Mouse (Mus musculus): ENCODE measurements around the gene Slc44a3. TPM values are rescaled to one million over a fixed set of nuclear protein-coding genes. Genes with fewer than 3 reads are reported as not detected.

The Slc44a3 gene
- total RNA-seq, 2 experiments from 2014 or later: not detected

DNA sequence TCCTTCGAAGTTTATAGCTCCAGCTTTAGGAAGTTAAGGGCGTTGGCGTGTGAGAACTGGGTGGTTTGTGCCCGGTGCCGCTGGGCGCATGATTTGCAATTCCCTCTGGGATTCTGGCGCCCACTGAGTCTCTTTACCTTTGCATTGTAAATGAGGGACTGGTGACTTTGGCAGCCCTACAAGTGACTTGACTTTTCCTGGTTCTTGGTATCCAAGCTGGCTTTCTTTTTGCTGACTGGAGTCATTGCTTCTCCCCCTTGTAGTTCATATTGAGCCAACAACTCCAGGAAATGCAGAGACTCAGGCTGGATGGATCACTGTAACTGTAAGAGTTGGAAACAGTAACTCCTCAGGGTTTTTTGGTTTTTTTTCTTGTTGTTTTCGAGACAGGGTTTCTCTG lies 104.0 kb downstream of the Slc44a3 start:
- no peak for DNase-seq (ENCODE audit: extremely low spot score in 1 of 2, low spot score in 2 of 2)
- intact Hi-C loops (cut with DNase I): loop anchor here (5.0 kb wide), 2 partner anchors 74 to 256 kb away; partner anchors contain the start of gene Rwdd3
- peak overlapping the region; percentile 72 for H3K4me3 ChIP-seq
- no peak for TF ChIP-seq CTCF (IDR thresholded peaks at IDR 0.05)
- peak overlapping the region; percentile 93 for H3K27ac ChIP-seq

DNA sequence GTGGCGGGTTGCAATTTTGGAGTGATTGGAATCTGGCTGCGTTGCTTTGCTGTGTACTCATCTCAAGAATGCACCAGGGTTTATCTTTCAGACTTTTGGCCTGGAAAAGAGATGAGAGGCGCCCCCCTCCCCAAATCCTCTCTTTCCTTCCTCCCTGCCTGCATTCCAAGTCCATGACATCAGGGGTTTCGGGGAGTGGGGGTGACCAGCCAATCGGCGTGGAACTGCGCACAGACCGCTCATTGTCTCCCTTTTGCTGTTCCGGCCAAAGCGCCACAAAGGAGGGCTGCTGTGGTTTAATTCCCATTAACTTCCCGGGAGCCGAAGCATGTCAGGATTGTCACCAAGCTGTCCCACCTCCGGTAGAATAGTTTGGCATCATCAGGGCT lies 104.7 kb downstream of the Slc44a3 start:
- H3K4me3 ChIP-seq: peak overlapping the region; percentile 72
- H3K27ac ChIP-seq: peak overlapping the region; percentile 93
- TF ChIP-seq CTCF (IDR thresholded peaks at IDR 0.05): no peak
- peak; percentile 26 to 54 for DNase-seq (ENCODE audit: extremely low spot score in 1 of 2, low spot score in 2 of 2)
- intact Hi-C loops (cut with DNase I): loop anchor here (2.0 to 5.0 kb wide), 4 partner anchors 61 to 255 kb away; partner anchors contain the start of gene Rwdd3

DNA sequence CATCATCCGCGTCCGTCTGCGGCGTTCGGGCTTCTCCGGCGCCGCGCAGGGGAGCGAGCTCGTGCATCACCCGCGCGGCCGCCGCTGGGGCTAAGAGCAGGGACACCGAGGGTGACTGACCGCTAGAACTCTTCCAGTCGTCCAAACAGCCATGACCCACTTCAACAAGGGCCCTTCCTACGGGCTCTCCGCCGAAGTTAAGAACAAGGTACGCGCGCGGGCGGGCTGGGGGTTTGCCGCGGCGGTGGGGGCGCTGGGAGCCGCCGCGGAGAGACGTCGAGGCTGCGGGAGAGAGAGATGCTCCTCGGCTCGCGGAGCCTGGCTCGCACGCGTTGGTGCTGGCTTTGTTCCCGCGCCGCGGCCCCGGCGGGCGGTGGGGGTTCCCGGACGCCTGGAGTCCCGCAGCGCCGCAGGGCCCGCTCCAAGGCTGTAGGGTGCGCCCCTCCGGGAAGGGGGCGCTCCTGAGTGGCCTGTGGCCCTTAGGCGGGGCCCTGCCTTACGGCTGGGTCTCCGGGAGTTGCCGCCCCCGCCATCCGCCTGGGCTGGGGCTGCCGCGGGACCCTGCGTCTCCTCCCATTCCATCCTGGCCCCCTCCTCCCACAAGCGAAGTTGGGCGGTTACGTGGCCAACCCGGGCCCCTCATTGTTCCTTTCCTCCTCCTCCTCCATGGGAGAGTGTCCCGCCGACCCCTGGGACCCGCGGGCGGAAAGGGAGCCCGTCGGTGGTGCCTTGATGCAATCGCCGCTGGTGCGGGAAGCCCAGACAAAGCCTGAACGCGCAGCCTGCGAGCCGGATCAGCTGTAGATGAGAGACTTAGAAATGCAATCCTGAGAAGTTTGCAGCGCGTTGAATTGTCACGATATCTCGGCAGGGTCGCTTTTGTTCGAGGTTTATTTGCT lies 105.3 kb downstream of the Slc44a3 start:
- H3K27ac ChIP-seq: peak overlapping the region; percentile 93
- DNase-seq (ENCODE audit: extremely low spot score in 1 of 2, low spot score in 2 of 2): peak; percentile 64 to 70
- intact Hi-C loops (cut with DNase I): loop anchor here (2.0 to 5.0 kb wide), 4 partner anchors 62 to 255 kb away; partner anchors contain the start of gene Rwdd3
- TF ChIP-seq CTCF (IDR thresholded peaks at IDR 0.05): peak; percentile 63
- H3K4me3 ChIP-seq: peak overlapping the region; percentile 72

DNA sequence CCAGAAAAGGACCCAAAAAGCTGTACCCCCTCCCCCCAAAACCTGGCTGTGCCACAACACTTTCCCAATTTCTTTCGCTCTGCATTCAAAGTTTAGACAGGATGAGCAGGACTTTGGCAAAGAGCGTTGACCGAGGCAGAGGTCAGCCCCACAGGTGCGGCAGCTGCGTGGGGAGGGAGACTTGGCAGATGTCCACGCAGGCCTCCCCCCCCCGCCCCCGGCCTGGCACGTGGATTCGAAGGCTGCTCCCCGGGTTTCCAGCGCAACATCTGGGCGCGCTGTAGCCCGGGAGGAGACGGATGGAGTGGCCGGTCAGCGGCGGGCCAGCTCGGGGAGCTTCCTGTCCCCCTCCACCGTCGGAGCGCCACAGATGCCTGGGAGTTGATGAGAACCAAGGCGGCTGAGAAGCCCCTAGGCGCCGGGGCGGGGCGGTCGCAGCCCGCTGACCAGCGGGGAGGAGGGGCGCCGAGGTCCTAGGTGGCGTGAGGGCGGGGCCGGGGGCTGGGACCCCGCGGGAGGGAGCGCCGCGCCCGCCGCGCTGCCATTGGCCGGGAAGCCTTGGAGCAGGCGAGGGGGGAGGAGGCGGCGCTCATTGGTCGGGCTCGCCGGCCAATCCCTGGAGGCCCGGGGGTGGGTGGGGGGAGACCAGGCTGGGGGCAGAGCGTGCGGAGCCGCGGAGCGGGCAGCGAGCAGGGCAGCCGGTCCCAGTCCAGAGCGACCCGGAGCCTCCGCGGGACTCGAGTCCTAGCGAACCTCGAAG lies 106.2 kb downstream of the Slc44a3 start, which contains the start of gene Cnn3:
Gene Cnn3 (plus strand): TSS at position 637 of the 760 bp plus-strand sequence.
- no peak for TF ChIP-seq CTCF (IDR thresholded peaks at IDR 0.05)
- intact Hi-C loops (cut with DNase I): loop anchor here (2.0 to 5.0 kb wide), 4 partner anchors 63 to 254 kb away; partner anchors contain the start of gene Rwdd3
- Histone ChIP-seq H3K27ac (peak within 1 kb of the TSS; percentile 93), H3K4me3 (peak within 1 kb of the TSS; percentile 72)
- DNase-seq (ENCODE audit: extremely low spot score in 1 of 2, low spot score in 2 of 2): peak; percentile 84 to 90

DNA sequence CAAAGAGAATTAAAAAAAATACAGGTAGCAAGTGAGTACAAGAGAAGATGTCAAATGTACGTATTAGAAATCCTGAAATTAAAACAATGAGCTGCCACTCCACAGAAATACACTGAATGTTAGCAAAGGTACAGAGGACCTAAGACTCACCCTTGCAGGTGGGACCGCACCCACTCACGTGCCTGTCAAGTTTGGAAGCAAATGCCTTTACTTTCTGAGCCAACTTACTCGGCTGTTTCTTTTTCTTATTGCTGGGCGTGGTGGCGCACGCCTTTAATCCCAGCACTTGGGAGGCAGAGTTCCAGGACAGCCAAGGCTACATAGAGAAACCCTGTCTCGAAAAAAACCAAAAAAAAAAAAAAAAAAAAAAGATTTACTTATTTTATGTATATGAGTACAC lies 109.8 kb downstream of the Slc44a3 start:
- no peak for TF ChIP-seq CTCF (IDR thresholded peaks at IDR 0.05)
- intact Hi-C loops (cut with DNase I): loop anchor here (5.0 kb wide), 1 partner anchor 45 kb away; no protein-coding TSS in a partner anchor

DNA sequence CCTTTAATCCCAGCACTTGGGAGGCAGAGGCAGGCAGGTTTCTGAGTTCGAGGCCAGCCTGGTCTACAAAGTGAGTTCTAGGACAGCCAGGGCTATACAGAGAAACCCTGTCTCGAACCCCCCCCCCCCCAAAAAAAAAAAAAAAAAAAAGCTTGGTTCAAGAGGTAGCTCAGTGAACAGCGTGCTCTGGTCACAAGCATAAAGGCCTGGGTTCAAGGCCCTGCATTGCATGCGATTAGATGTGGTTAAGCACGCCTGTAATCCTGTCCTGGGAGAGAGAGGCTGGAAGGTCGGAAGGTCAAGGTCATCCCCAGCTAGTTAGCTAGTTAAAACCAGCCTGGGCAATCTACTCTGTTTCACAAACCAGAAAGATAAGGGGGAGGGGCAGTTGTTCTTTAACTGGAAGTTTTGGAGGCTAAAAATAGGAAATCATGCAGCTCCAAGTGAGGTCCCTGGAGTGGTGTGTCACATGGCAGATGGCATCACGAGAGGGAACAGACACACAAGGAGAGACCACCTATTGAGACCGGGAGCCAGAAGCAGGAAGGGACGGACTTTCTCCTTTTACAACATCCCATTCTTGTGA lies 113.3 kb downstream of the Slc44a3 start:
- no peak overlapping the region for H3K27ac ChIP-seq
- no peak for TF ChIP-seq CTCF (IDR thresholded peaks at IDR 0.05)
- H3K4me3 ChIP-seq: no peak overlapping the region
- no peak for DNase-seq (ENCODE audit: extremely low spot score in 1 of 2, low spot score in 2 of 2)
- intact Hi-C loops (cut with DNase I): no loop called here

More for the DNA sequence above, 109.8 kb downstream of the Slc44a3 start:
- H3K4me3 ChIP-seq: no peak overlapping the region
- no peak overlapping the region for H3K27ac ChIP-seq
- DNase-seq (ENCODE audit: extremely low spot score in 1 of 2, low spot score in 2 of 2): no peak

DNA sequence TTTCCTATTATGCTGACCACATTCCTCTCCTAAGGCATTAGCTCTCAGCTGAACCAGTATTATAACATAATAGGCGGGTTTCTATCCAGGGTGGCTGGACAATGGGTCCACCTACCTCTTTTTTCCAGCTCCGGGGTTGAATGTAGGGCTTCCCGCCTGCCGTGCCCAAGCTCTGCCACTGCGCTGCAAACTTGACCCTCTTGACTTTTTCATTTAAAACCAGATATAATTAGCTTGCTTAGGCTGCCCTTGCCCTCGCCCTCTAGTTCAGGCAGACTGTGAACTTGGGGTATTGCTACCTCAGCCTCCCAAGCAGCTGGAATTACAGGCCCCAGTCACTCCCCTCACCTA lies 114.0 kb downstream of the Slc44a3 start:
- intact Hi-C loops (cut with DNase I): no loop called here
- DNase-seq (ENCODE audit: extremely low spot score in 1 of 2, low spot score in 2 of 2): no peak
- no peak for TF ChIP-seq CTCF (IDR thresholded peaks at IDR 0.05)
- Histone ChIP-seq H3K4me3 (no peak overlapping the region), H3K27ac (no peak overlapping the region)

DNA sequence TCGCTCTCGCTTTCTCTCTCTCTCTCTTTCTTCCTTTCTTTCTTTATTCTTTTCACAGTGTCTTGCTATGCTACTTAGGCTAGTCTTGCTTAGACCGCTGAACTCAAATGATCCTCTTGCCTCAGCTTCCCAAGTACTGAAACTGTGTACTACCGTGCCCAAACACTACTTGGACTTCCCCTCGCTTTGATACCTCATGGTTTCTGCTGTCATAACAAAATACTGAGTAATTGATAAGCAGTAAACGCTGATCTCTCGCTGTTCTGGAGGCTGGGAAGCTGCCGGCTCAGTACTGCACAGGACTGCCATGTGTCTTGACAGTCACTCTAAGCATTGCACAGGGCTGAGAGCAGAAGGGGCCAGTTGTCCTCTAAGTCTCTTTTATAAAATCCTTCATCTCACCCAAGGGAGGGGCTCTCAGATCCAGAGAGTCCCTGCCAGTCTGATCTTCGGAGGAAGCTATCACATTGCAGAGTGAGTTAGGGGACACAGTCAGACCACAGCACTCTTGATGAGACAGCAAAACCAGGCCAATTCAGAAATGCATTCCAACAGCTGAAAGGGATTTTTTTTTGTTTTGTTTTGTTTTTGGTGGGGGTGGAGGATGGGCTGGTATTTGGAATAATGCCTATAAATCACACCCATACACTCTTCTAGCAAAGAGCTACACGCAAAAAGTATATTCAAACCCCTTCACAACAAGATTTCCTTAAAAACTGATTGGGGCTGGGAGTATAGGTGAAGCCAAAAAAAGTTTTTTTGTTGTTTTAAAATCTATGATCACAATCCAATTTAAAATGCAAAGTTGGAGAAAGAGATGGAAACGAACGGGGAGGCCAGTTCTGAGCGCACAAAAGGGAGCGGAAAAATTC lies 114.6 kb downstream of the Slc44a3 start:
- no peak for TF ChIP-seq CTCF (IDR thresholded peaks at IDR 0.05)
- Histone ChIP-seq H3K4me3 (no peak overlapping the region), H3K27ac (no peak overlapping the region)
- intact Hi-C loops (cut with DNase I): no loop called here
- DNase-seq (ENCODE audit: extremely low spot score in 1 of 2, low spot score in 2 of 2): no peak

DNA sequence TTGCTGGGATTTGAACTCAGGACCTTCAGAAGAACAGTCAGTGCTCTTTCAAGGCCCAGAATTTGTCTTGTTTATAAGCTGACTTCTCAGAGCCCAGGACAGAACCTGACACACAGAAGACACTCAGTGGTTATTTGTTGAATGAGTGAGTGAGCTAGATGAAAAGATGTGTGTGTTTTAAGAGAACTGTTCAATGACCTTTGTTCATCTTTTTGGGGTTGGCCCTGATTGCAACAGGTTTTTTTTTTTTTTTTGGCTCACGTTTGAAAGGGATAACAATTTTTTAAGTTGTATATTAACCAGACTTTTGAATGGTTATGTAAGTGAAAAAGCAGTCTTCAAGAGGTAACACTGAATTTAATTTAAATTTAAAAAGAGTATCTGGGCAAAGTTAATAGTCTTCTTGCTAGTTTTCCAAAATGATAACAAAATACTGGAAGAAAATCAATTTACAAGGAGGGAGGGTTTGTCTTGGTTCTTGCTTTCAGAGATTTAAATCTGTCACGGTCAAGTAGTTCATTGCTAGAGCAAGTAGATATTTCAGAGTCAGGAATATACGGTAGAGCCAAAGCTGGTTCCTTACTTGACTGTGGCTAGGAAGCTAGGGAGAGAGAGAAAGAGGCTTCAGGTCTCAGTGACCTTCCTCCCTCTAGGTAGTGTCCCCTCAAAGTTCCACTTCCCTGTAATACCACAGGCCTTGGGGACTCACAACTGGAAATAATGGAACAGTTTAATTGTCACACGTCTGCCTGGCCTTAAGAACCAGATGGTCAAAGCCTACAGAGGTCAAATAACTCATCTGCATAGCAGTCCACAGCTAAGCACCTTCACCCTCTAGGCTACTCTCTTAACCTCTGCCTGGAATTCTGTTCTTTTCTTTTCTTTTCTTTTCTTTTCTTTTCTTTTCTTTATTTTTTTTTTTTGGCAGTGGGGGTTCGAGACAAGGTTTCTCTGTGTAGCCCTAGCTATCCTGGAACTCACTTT lies 115.7 kb downstream of the Slc44a3 start:
- Histone ChIP-seq H3K27ac (no peak overlapping the region), H3K4me3 (no peak overlapping the region)
- no peak for TF ChIP-seq CTCF (IDR thresholded peaks at IDR 0.05)
- DNase-seq (ENCODE audit: extremely low spot score in 1 of 2, low spot score in 2 of 2): no peak
- intact Hi-C loops (cut with DNase I): no loop called here

DNA sequence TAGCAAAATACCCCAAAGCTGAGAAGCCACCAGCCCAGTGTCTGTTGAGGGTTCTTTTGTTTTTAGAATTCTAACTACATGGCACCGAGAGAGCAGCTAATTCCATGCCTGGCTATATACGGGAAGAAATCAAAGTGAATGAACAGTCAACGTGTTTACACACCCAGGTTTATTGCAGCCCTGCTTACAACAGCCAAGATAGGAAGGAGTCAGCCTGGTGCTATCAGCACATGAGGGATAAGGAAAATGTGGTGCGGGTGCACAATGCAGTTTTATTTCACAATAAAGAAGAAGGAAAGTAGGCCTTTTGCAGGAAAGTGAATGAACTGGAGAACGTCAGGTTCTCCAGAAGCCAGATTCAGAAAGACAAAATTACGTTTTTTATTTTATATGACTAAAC lies 120.8 kb downstream of the Slc44a3 start:
- intact Hi-C loops (cut with DNase I): no loop called here
- Histone ChIP-seq H3K4me3 (no peak overlapping the region), H3K27ac (no peak overlapping the region)
- no peak for DNase-seq (ENCODE audit: extremely low spot score in 1 of 2, low spot score in 2 of 2)
- TF ChIP-seq CTCF (IDR thresholded peaks at IDR 0.05): no peak

Other genes starting within 250 kb of the Slc44a3 start
- gene Tmem56, start 249.3 kb downstream of the Slc44a3 start, total RNA-seq (2021): 10 to 100 TPM; 46.6 to 51.7 TPM
- gene Alg14, start 240.6 kb downstream of the Slc44a3 start, total RNA-seq (2021): 10 to 100 TPM; 13.9 to 15.6 TPM
- 10 to 100 TPM; 61.0 to 64.7 TPM for gene Cnn3, start 105.9 kb downstream of the Slc44a3 start, total RNA-seq (2021)
- not detected for gene 4930432M17Rik, start 138.4 kb upstream of the Slc44a3 start, total RNA-seq (2021)
- gene F3, start 191.1 kb upstream of the Slc44a3 start, total RNA-seq (2021): 10 to 100 TPM; 49.4 to 61.8 TPM